Mouse (Mus musculus) liver, adult 2 months (tissue): Measurements from ENCODE around the gene Hoxc9. TPM values are rescaled to one million over a fixed set of nuclear protein-coding genes. Genes with fewer than 3 reads are reported as not detected.

Source experiments
- DNase-seq: peaks from one replicate; pipeline ENCODE4 v3.0.0-alpha.2; 2011; ENCODE audit warnings: low read depth, low spot score; ENCODE audit errors: extremely low read depth
- H3K27ac ChIP-seq: fragments of 200-500 bp; replicated peaks from 2 replicates; pipeline ENCODE4 v1.5.1; 2012; ENCODE audit warnings: low read depth, mild to moderate bottlenecking, control low read depth, inconsistent platforms, low read length; ENCODE audit not compliant: insufficient read depth
- H3K27me3 ChIP-seq: fragments of 200-500 bp; 2 replicates; pipeline ENCODE4 v1.6.1; 2012; ENCODE audit warnings: mild to moderate bottlenecking, moderate library complexity, low read length, inconsistent platforms; ENCODE audit not compliant: control insufficient read depth, insufficient read depth
- H3K36me3 ChIP-seq: fragments of 200-500 bp; 2 replicates; pipeline ENCODE4 v1.6.1; 2012; ENCODE audit warnings: low read length, inconsistent platforms; ENCODE audit not compliant: control insufficient read depth, insufficient read depth
- H3K4me1 ChIP-seq: fragments of 200-500 bp; 2 replicates; pipeline ENCODE4 v1.6.1; 2011; ENCODE audit warnings: low read length; ENCODE audit not compliant: control insufficient read depth, insufficient read depth
- H3K4me3 ChIP-seq: fragments of 200-500 bp; 2 replicates; pipeline ENCODE4 v1.5.1; 2011; ENCODE audit warnings: low read depth, mild to moderate bottlenecking, control low read depth, low read length, moderate library complexity; ENCODE audit not compliant: insufficient read depth
- H3K79me2 ChIP-seq: fragments of 200-500 bp; 2 replicates; pipeline ENCODE4 v1.6.1; 2012; ENCODE audit warnings: inconsistent platforms, mild to moderate bottlenecking, low read length, moderate library complexity; ENCODE audit not compliant: control insufficient read depth, insufficient read depth
- H3K9ac ChIP-seq: fragments of 200-500 bp; 2 replicates; pipeline ENCODE4 v1.6.1; 2012; ENCODE audit warnings: low read depth, mild to moderate bottlenecking, control low read depth, inconsistent platforms, low read length
- CTCF ChIP-seq: fragments of 200-500 bp; IDR thresholded peaks from 2 replicates; pipeline ENCODE4 v1.5.1; 2011; ENCODE audit warnings: low read depth, low read length, control low read depth
- POLR2A ChIP-seq: fragments of 200-500 bp; IDR thresholded peaks from 2 replicates; pipeline ENCODE4 v1.6.1; 2011; ENCODE audit warnings: low read length, control low read depth; ENCODE audit not compliant: insufficient read depth; ENCODE audit errors: extremely low read depth
- WGBS: fragments of 180-500 bp; shearing (Covaris S2); methylation state at CpG from one replicate; pipeline ENCODE4 v1.1.7; 2018; 5-methylcytosine and 5-hydroxymethylcytosine counted together
- polyA plus RNA-seq: library from polyadenylated mRNA; depleted of rRNA; stranded (reverse); fragments of >200 nt; gene quantifications from 2 replicates; pipeline ENCODE4 v1.2.3, GENCODE M21; 2012
- total RNA-seq: library from RNA; depleted of rRNA; stranded (reverse); fragments of >200 nt; gene quantifications from 2 replicates; pipeline ENCODE4 v1.2.3, GENCODE M21; 2014

Hoxc9 gene
- total and polyA plus RNA-seq, 2 experiments, result not detected

- no peak for DNase-seq
- no peaks in the 10 kb centered on the region for H3K36me3 ChIP-seq
- TF ChIP-seq CTCF (no peak), POLR2A (no peak)
- 20% methylated on average over 9 of the region's 9 CpGs for WGBS
- no peak within 1 kb of the TSS for H3K27ac ChIP-seq
- peaks cover 18% of the 10 kb centered on the region for H3K27me3 ChIP-seq
- no peaks in the 10 kb centered on the region for H3K4me1 ChIP-seq
- no peaks in the 10 kb centered on the region for H3K79me2 ChIP-seq
- no peak within 1 kb of the TSS for H3K9ac ChIP-seq
- H3K4me3 ChIP-seq, result no peak within 1 kb of the TSS
These were observed 42.4 kb downstream of the Hoxc9 start, which contains the start of gene Hoxc4 for GRCm38 (mm10) chr15:103018636-103019035. Gene Hoxc4 (plus strand): TSS chr15:103018934.

DNA sequence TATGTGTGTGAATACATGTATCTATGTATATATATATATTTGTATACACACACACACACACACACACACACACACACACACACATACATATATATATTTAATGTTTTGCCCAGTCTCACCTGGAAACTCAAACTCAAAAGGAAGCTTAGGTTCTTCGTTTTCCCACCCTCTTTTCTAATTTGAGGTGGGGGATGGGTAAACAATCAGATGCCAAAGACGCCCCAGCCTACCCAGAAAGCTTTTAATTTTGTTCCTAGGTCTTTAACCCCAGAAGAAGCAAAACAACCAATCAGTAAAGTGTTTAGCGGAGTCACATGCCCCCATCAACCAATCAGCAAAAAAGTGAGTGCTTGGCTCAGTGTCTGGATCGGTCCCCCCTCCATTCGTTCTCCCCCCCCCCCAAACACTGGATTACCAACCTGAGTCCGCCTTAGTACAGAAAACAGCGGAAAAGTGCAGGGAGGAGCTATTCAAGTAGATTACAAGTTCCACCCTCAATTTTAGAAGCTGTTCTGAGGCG lies 44.7 kb downstream of the Hoxc9 start:
- Histone ChIP-seq H3K4me1 (no peaks in the 10 kb centered on the region), H3K27me3 (peaks cover 14% of the 10 kb centered on the region; the same call in 1 of the 2 replicates), H3K36me3 (no peaks in the 10 kb centered on the region), H3K9ac (no peak overlapping the region), H3K4me3 (no peak overlapping the region), H3K27ac (no peak overlapping the region), H3K79me2 (no peaks in the 10 kb centered on the region)
- TF ChIP-seq POLR2A (no peak), CTCF (no peak)
- 4% methylated on average over 8 of the region's 8 CpGs for WGBS
- no peak for DNase-seq

DNA sequence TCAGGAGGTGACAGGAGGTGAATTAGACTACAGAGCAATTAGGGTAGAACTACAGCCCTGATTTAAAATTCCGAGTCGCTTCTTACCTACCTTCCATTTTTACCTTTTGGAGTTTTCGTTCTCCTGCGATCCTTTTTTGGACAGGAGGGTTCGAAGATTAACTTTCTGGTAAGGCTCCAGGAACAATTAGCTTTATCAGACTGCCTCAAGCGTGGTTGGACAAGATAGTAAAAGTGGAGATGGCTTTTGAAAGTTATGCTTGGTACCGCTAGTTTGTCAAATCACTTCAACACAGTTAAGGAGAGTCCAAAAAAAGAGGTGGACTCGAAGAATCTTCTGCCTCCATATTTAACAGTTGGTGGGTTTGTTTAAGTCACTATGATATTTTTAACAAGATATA lies 45.3 kb downstream of the Hoxc9 start:
- 15% methylated on average over 8 of the region's 8 CpGs for WGBS
- Histone ChIP-seq H3K4me1 (no peaks in the 10 kb centered on the region), H3K27ac (no peak overlapping the region), H3K79me2 (no peaks in the 10 kb centered on the region), H3K4me3 (no peak overlapping the region), H3K27me3 (peaks cover 18% of the 10 kb centered on the region; the same call in 1 of the 2 replicates), H3K9ac (no peak overlapping the region), H3K36me3 (no peaks in the 10 kb centered on the region)
- DNase-seq, result no peak
- no peak for TF ChIP-seq CTCF

GRCm38 (mm10) chr15:103024131-103024530 lies 47.9 kb downstream of the Hoxc9 start:
- Histone ChIP-seq H3K27ac (no peak overlapping the region), H3K27me3 (peaks cover 23% of the 10 kb centered on the region), H3K4me3 (no peak overlapping the region), H3K4me1 (no peaks in the 10 kb centered on the region), H3K36me3 (no peaks in the 10 kb centered on the region), H3K9ac (no peak overlapping the region), H3K79me2 (no peaks in the 10 kb centered on the region)
- DNase-seq, result no peak
- WGBS, result 10% methylated on average over 2 of the region's 2 CpGs
- TF ChIP-seq POLR2A (no peak), CTCF (no peak)

GRCm38 (mm10) chr15:103027266-103028235 lies 51.3 kb downstream of the Hoxc9 start:
- peaks cover 19% of the 10 kb centered on the region for H3K27me3 ChIP-seq
- DNase-seq, result no peak
- H3K36me3 ChIP-seq, result no peaks in the 10 kb centered on the region
- no peak overlapping the region for H3K4me3 ChIP-seq
- 5% methylated on average over 43 of the region's 43 CpGs for WGBS
- no peaks in the 10 kb centered on the region for H3K79me2 ChIP-seq
- TF ChIP-seq CTCF, result no peak
- TF ChIP-seq POLR2A, result no peak
- H3K27ac ChIP-seq, result no peak overlapping the region
- no peak overlapping the region for H3K9ac ChIP-seq
- no peaks in the 10 kb centered on the region for H3K4me1 ChIP-seq

GRCm38 (mm10) chr15:103028916-103029512 lies 52.8 kb downstream of the Hoxc9 start:
- H3K9ac ChIP-seq, result no peak overlapping the region
- peaks cover 23% of the 10 kb centered on the region for H3K27me3 ChIP-seq
- no peaks in the 10 kb centered on the region for H3K36me3 ChIP-seq
- 32% methylated on average over 9 of the region's 9 CpGs for WGBS
- no peaks in the 10 kb centered on the region for H3K79me2 ChIP-seq
- H3K4me3 ChIP-seq, result no peak overlapping the region
- DNase-seq, result no peak
- H3K4me1 ChIP-seq, result no peaks in the 10 kb centered on the region
- no peak for TF ChIP-seq POLR2A
- TF ChIP-seq CTCF, result no peak
- H3K27ac ChIP-seq, result no peak overlapping the region
